Mouse (Mus musculus) kidney, embryonic 14.5 days (tissue): ENCODE measurements around the gene Gpr31b. TPM values are rescaled to one million over a fixed set of nuclear protein-coding genes. Genes with fewer than 3 reads are reported as not detected.
"Not testable (repeated sequence)": the region's sequence is repeated elsewhere in the genome, so short reads cannot be mapped to it uniquely, and the experiment has no call there.

ENCODE experiments used
- ATAC-seq: fragments of 200-750 bp; cut with Nextera tagmentation; 2 replicates; pipeline ENCODE4 v1.8.0; 2017; ENCODE audit warnings: moderate number of reproducible peaks, mild to moderate bottlenecking, moderate TSS enrichment, moderate library complexity; ENCODE audit not compliant: low FRiP score, low TSS enrichment
- H3K27ac ChIP-seq: fragments of 300-500 bp; sonication (generic); 2 replicates; pipeline ENCODE4 v1.5.1; 2014; ENCODE audit warnings: low read depth, mild to moderate bottlenecking, low read length, moderate library complexity, mixed read lengths
- H3K27me3 ChIP-seq: fragments of 300-500 bp; sonication (generic); 2 replicates; pipeline ENCODE4 v1.6.1; 2014; ENCODE audit warnings: mild to moderate bottlenecking, low read length; ENCODE audit not compliant: control insufficient read depth, insufficient read depth
- H3K36me3 ChIP-seq: fragments of 300-500 bp; sonication (generic); 2 replicates; pipeline ENCODE4 v1.6.1; 2014; ENCODE audit warnings: low read length, mixed read lengths; ENCODE audit not compliant: control insufficient read depth, insufficient read depth
- H3K4me1 ChIP-seq: fragments of 300-500 bp; sonication (generic); 2 replicates; pipeline ENCODE4 v1.6.1; 2014; ENCODE audit warnings: low read length, mixed read lengths; ENCODE audit not compliant: control insufficient read depth, insufficient read depth
- H3K4me2 ChIP-seq: fragments of 300-500 bp; sonication (generic); replicated peaks from 2 replicates; pipeline ENCODE4 v1.6.1; 2014; ENCODE audit warnings: low read depth, mild to moderate bottlenecking, low read length
- H3K4me3 ChIP-seq: fragments of 300-500 bp; sonication (generic); 2 replicates; pipeline ENCODE4 v1.5.1; 2014; ENCODE audit warnings: mild to moderate bottlenecking, low read length
- H3K9ac ChIP-seq: fragments of 300-500 bp; sonication (generic); 2 replicates; pipeline ENCODE4 v1.6.1; 2014; ENCODE audit warnings: low read depth, mild to moderate bottlenecking, low read length, moderate library complexity
- H3K9me3 ChIP-seq: fragments of 300-500 bp; sonication (generic); 2 replicates; pipeline ENCODE4 v1.6.1; 2016; ENCODE audit warnings: low read length; ENCODE audit not compliant: control insufficient read depth
- WGBS: fragments of 180-500 bp; shearing (Covaris S2); extraction: QIAGEN DNeasy Blood & Tissue Kit; methylation state at CpG from one replicate; pipeline ENCODE4 v1.1.7; 2014; 5-methylcytosine and 5-hydroxymethylcytosine counted together
- polyA plus RNA-seq: library from polyadenylated mRNA; unstranded; fragments of >200 nt; fragmentation: Nextera tagmentation; extraction: Ambion mirVana; gene quantifications from 2 replicates; pipeline ENCODE4 v1.2.1, GENCODE M21; 2014

Gene Gpr31b
- not detected in 2 replicates for polyA plus RNA-seq

DNA sequence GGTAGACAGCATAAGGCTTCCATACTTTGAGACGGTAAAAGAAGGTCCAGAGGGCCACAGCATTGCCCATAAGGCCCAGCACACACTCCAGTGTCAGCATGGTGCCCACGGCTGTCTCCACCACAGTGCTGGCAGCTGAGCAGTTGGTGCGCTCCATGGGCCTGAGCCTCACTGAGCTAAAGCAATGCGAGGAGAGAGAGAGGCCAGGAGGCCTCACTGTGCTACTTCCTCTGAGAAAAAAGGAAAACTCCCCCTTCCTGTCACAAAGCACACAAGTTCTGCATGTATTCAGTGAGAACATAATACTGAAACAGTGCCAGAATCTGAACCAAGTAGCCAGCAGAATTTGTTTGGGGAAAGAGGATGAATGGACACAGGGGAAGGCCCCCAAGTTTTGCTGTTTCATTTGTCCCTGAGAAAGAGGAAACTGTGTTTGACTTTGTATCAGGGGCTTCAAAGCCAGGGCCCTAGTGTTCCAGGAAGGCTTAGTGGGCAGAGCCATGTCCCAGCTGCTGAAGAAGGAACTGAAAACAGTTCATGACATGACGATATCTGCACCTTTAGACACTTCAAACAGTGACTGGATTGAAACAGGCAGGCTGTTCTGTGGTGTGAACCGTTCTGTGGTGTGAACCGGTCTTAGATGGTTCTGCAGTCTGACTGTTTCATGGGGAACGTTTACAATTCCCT, at the start of gene Gpr31b:
Gene Gpr31b (minus strand): TSS at position 173 of the 690 bp plus-strand sequence.
- 100% methylated on average over 1 of the region's 8 CpGs for WGBS
- not testable (repeated sequence) for H3K4me1 ChIP-seq, H3K27me3 ChIP-seq, H3K27ac ChIP-seq, H3K9me3 ChIP-seq, H3K4me3 ChIP-seq, H3K4me2 ChIP-seq, ATAC-seq, H3K9ac ChIP-seq, H3K36me3 ChIP-seq

DNA sequence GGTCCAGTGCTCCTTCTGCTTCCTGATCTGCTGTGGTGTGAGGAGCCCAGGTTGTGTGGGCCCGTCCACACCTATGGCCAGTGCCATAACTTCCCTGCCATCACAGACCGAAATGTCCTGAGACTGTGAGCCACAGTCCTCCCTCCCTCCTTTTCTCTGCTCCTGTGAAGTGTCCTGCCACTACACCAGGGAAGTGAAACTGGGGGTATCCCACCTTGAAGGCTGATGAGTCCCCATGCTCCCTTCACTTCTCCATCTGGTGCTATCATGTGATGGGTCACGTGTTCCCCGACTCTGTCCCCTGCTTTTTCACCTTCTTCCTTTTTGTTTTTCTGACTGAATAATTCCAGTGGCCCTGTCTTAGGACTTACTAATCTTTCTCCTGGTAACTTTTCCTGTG, 40.9 kb upstream of the Gpr31b start:
- H3K27ac ChIP-seq, H3K4me1 ChIP-seq, H3K4me2 ChIP-seq, H3K9ac ChIP-seq, H3K27me3 ChIP-seq, H3K4me3 ChIP-seq, H3K36me3 ChIP-seq, H3K9me3 ChIP-seq: not testable (repeated sequence)
- 83% methylated on average over 2 of the region's 4 CpGs for WGBS
- 0 out of 2 replicates have a peak, but pooled peaks have one; percentile 39 for ATAC-seq

DNA sequence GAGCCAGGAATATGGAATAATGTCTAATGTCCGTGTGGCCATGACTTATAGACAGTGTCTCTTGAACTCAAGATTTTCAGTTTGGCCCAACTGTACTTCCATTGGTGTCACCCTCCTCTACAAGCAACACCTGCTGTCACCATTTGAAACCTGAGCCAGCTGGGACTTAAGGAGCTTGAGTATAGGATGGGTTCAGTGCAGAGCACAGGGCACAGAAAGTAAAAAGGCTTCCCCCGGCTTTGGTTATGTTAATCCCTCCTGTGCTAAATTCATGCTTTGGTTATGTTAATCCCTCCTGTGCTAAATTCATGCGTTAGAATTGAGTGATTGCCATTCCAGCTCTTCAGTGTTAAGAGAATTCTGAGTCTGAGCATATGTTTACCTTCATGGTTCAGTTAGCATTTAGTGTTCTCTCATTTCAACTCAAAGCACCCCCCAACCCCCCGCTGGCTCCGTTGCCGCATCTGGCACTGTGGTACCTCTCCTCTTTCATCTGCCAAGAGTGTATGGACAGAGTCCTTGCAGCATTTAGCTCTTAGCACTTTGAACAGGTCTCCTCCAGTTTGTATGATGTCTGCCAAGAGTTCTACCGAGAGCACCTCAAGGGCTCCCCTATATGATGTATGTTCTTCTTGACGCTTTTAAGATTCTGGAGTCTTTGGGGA, 40.1 kb upstream of the Gpr31b start:
- not testable (repeated sequence) for H3K4me3 ChIP-seq, H3K9ac ChIP-seq, H3K27me3 ChIP-seq, H3K4me1 ChIP-seq, H3K27ac ChIP-seq, ATAC-seq, H3K4me2 ChIP-seq, H3K36me3 ChIP-seq, H3K9me3 ChIP-seq
- WGBS, result 66% methylated on average over 5 of the region's 8 CpGs

DNA sequence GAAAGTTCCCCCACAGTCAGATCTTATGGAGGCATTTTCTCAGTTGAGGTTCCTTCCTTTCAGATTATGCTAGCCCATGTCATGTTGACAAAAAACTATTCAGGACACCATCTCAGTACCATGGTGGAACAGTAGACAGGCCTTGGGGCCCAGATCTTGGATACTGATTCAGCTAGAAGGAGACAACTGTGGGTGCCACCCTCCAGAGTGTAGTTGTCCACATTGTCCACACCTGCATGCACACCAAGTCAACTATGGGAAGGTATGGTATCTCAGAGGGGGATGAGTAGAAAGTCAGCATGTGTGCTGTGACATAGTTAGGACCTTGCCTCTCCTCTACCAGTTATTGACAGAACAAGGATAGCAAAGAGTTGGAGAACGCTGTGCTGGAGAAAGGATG, 39.4 kb upstream of the Gpr31b start:
- not testable (repeated sequence) for H3K27me3 ChIP-seq, H3K9ac ChIP-seq, H3K9me3 ChIP-seq, H3K27ac ChIP-seq, ATAC-seq, H3K36me3 ChIP-seq, H3K4me1 ChIP-seq, H3K4me2 ChIP-seq, H3K4me3 ChIP-seq
- no CpG with 5 or more reads among the region's 1 CpGs for WGBS

DNA sequence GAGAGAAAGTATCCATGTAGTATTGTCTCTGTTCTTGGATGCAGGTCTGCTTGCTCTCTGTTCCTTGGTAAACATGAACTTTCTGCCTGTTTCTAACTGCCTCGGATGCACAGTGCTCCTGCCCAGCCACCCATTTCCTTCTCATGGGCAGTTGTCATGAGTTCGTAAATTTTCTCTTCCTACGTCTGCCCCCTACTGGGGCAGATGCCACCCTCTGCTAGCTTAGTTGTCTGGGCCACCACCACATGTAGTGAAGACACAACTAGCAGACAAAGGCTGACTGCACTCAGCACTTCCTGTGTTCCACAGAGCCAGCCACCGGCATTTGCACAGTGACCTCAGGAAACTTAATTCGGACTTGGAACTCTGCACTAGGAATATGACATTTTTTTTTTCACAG, 17.1 kb upstream of the Gpr31b start:
- not testable (repeated sequence) for H3K9ac ChIP-seq, ATAC-seq, H3K4me2 ChIP-seq, H3K4me3 ChIP-seq, H3K36me3 ChIP-seq, H3K4me1 ChIP-seq, H3K9me3 ChIP-seq, H3K27me3 ChIP-seq, H3K27ac ChIP-seq
- WGBS, result 63% methylated on average over 3 of the region's 5 CpGs

DNA sequence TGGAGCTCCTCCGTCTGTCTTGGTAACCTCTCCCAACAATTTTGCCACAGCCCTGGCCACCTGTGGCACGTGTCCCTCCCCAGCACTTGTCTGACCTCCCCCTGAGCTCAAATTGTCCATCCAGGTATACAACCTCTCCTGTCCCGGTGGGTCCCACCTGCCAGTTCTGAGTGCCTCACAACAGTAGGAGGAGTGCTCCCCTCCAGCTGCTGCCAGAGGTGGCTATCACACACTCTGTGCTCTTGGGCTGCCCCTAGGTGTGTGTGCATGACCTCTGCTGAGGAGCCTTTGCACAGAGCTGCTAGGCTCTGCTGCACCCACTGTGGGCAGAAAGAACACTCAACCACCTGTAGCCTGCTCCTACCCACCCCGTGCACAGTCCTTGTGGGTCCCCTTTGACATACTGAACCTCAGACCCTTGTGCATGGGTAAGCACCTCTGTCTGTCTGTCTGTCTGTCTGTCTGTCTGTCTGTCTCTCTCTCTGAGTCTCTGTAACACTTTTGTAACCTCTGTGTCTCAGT, 15.8 kb upstream of the Gpr31b start:
- H3K9ac ChIP-seq, H3K4me3 ChIP-seq, H3K36me3 ChIP-seq, H3K27ac ChIP-seq, H3K4me2 ChIP-seq, H3K27me3 ChIP-seq, H3K4me1 ChIP-seq, H3K9me3 ChIP-seq, ATAC-seq: not testable (repeated sequence)
- 88% methylated on average over 1 of the region's 4 CpGs for WGBS

DNA sequence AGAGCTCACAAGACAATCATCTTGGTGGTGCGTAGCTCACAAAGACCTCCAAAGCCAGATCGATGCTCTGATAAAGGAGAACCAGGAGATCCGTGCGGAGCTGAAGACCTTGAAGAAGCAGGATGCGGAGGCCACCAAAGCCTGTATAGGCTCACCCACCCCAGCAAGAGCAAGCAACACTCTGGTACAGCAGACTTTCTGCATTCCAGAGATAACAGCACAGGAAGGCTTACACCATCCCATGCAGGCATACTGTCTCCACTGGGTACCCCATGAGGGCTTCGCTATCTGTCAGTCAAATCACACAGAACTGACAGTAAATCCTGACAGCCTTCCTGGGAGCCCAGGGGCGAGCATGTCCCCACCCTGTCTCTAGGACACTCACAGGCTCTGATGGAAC, 10.8 kb upstream of the Gpr31b start:
- H3K4me2 ChIP-seq, H3K27ac ChIP-seq, H3K9ac ChIP-seq, H3K9me3 ChIP-seq, H3K27me3 ChIP-seq, H3K4me3 ChIP-seq, H3K36me3 ChIP-seq, ATAC-seq, H3K4me1 ChIP-seq: not testable (repeated sequence)
- 89% methylated on average over 4 of the region's 7 CpGs for WGBS

DNA sequence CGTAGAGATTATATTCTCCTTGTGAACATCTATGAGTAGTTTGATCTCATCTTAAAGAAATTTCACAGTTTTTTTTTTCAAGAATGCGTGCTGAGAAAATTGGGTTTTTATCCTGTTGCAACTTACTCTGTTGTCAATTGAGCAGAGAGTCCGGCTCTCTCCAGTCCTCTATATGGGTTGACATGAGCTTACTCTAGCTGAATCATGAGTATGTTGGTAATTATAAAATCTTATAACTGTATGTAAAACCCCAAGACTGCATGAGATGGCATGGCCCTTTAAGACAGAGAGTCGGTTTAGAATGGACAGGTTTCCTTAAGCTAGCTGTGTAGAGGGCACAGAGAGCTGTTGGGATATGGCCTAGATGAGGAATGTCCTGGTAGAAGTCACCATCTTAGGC, 8.7 kb upstream of the Gpr31b start, which contains the start of gene Tcp10b:
Gene Tcp10b (plus strand): TSS at position 301 of the 400 bp plus-strand sequence.
- not testable (repeated sequence) for ATAC-seq, H3K27ac ChIP-seq, H3K27me3 ChIP-seq, H3K36me3 ChIP-seq, H3K4me1 ChIP-seq, H3K4me2 ChIP-seq, H3K4me3 ChIP-seq, H3K9ac ChIP-seq, H3K9me3 ChIP-seq
- WGBS, result 89% methylated on average over 4 of the region's 4 CpGs
